Mouse (Mus musculus): ENCODE data around the gene Cfap45. TPM values are rescaled to one million over a fixed set of nuclear protein-coding genes. Genes with fewer than 3 reads are reported as not detected.
A peak's percentile ranks its signal among the peaks of the same experiment; 100 is the strongest.

Cfap45 gene
- polyA plus RNA-seq, 1 experiment, result 2.9 TPM

- peak overlapping the region; percentile 42 for H3K4me3 ChIP-seq (ENCODE audit: insufficient read depth, low read length)
- TF ChIP-seq CTCF (IDR thresholded peaks at IDR 0.05; ENCODE audit: borderline replicate concordance, insufficient read depth, low read length), result peak; percentile 55
- peak; percentile 42 for TF ChIP-seq POLR2A (IDR thresholded peaks at IDR 0.05; ENCODE audit: low read depth, low read length)
- H3K4me1 ChIP-seq (ENCODE audit: control insufficient read depth, insufficient read depth, low read length), result no peaks in the 10 kb centered on the region
- H3K27ac ChIP-seq (ENCODE audit: insufficient read depth, low read length), result no peak overlapping the region
These were observed 42.3 kb downstream of the Cfap45 start for GRCm38 (mm10) chr1:172562641-172563464.

DNA sequence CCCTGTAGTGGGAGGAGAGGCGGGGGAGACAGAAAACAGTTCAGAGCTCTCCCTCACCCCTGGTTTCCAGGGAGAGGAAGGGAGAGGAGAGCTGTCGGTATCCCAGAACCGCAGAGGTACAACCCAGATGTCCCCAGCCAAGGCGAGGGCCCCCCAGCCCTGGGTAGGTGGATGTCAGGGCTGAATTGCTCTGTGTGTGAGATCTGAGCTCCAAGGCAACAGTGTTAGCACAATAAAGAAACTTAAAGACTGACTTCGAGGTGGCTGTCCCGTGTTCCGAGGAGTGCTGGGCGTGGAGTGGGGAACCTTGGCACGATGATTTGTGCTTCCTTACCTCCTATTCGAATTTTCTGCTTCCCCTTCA is 42.8 kb downstream of the Cfap45 start:
- TF ChIP-seq POLR2A (IDR thresholded peaks at IDR 0.05; ENCODE audit: low read depth, low read length) (no peak), CTCF (IDR thresholded peaks at IDR 0.05; ENCODE audit: borderline replicate concordance, insufficient read depth, low read length) (no peak)
- Histone ChIP-seq H3K4me1 (ENCODE audit: control insufficient read depth, insufficient read depth, low read length) (no peaks in the 10 kb centered on the region), H3K4me3 (ENCODE audit: insufficient read depth, low read length) (peak overlapping the region; percentile 42), H3K27ac (ENCODE audit: insufficient read depth, low read length) (no peak overlapping the region)

GRCm38 (mm10) chr1:172566131-172566530 is 45.5 kb downstream of the Cfap45 start:
- H3K4me3 ChIP-seq (ENCODE audit: insufficient read depth, low read length), result no peak overlapping the region
- no peak for TF ChIP-seq POLR2A (IDR thresholded peaks at IDR 0.05; ENCODE audit: low read depth, low read length)
- H3K27ac ChIP-seq (ENCODE audit: insufficient read depth, low read length), result no peak overlapping the region
- H3K4me1 ChIP-seq (ENCODE audit: control insufficient read depth, insufficient read depth, low read length), result no peaks in the 10 kb centered on the region

DNA sequence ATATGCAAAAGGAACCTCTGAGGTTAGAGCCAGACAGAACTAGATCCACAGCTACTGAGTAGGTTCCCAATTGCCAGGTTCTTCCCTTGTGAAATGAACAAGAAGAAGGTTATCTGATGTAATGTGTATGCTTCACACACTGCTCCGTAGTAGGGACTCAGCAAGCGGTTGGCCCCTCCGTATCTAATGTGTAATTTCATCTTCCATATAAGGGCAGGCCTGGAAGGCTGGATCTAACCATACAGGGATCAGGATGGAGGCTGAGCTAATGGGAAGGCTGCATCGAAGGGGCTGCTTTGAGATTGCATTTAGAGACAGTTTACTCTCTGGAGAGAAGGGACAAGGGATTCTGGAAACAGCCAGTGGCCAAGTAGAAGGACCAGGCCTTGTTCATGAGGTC is 47.2 kb downstream of the Cfap45 start:
- no peak overlapping the region for H3K4me3 ChIP-seq (ENCODE audit: insufficient read depth, low read length)
- no peak overlapping the region for H3K27ac ChIP-seq (ENCODE audit: insufficient read depth, low read length)
- no peaks in the 10 kb centered on the region for H3K4me1 ChIP-seq (ENCODE audit: control insufficient read depth, insufficient read depth, low read length)
- TF ChIP-seq POLR2A (IDR thresholded peaks at IDR 0.05; ENCODE audit: low read depth, low read length), result no peak
- TF ChIP-seq CTCF (IDR thresholded peaks at IDR 0.05; ENCODE audit: borderline replicate concordance, insufficient read depth, low read length), result no peak

DNA sequence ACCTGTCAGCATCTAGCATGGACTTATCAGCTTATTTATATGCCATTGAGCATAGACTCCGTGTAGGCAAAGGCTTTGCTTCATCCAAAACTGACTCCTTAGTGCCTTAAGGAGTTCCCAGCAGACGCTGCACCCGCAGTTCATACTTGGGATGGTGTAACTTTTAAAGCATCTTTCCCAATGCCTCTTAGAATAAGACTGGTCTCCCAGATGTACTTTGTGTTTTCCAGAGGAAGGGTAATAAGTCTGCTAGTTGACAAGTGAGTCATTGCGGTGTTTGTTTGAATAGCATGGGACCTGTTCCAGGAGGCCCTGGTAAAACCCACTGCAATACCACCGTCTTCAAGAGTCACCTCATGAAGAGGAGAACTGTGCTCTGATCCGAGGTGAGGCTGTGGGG is 59.5 kb downstream of the Cfap45 start:
- no peak for TF ChIP-seq CTCF (IDR thresholded peaks at IDR 0.05; ENCODE audit: borderline replicate concordance, insufficient read depth, low read length)
- TF ChIP-seq POLR2A (IDR thresholded peaks at IDR 0.05; ENCODE audit: low read depth, low read length), result no peak
- Histone ChIP-seq H3K4me1 (ENCODE audit: control insufficient read depth, insufficient read depth, low read length) (peaks cover 10% of the 10 kb centered on the region), H3K4me3 (ENCODE audit: insufficient read depth, low read length) (no peak overlapping the region), H3K27ac (ENCODE audit: insufficient read depth, low read length) (no peak overlapping the region)

DNA sequence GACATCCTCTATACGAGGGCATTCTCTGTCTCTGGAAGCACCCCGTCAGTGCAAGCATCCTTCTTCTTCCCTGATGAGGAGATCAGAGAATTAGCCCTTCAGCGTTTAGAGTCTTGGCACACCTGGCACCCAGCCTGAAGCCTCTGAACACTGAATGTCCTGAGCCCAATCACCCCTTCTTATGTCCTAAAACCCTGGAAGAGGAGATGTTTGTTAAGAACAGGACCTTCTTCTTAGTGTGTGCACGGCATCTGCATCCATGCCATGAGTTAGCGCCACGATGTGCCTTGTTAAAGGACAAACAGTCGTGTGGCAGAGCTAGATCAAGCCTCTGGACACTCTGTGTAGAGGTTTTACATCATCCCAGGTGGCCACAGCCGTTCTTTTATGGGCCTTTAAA is 61.8 kb downstream of the Cfap45 start:
- no peak overlapping the region for H3K4me3 ChIP-seq (ENCODE audit: insufficient read depth, low read length)
- TF ChIP-seq POLR2A (IDR thresholded peaks at IDR 0.05; ENCODE audit: low read depth, low read length), result no peak
- TF ChIP-seq CTCF (IDR thresholded peaks at IDR 0.05; ENCODE audit: borderline replicate concordance, insufficient read depth, low read length), result no peak
- H3K27ac ChIP-seq (ENCODE audit: insufficient read depth, low read length), result no peak overlapping the region
- peaks cover 10% of the 10 kb centered on the region for H3K4me1 ChIP-seq (ENCODE audit: control insufficient read depth, insufficient read depth, low read length)

- H3K4me1 ChIP-seq (ENCODE audit: control insufficient read depth, insufficient read depth, low read length), result peaks cover 10% of the 10 kb centered on the region
- no peak overlapping the region for H3K27ac ChIP-seq (ENCODE audit: insufficient read depth, low read length)
- TF ChIP-seq POLR2A (IDR thresholded peaks at IDR 0.05; ENCODE audit: low read depth, low read length), result no peak
- TF ChIP-seq CTCF (IDR thresholded peaks at IDR 0.05; ENCODE audit: borderline replicate concordance, insufficient read depth, low read length), result no peak
- no peak overlapping the region for H3K4me3 ChIP-seq (ENCODE audit: insufficient read depth, low read length)
These were observed 63.7 kb downstream of the Cfap45 start for GRCm38 (mm10) chr1:172584271-172584670.

GRCm38 (mm10) chr1:172585026-172585425 is 64.4 kb downstream of the Cfap45 start:
- Histone ChIP-seq H3K27ac (ENCODE audit: insufficient read depth, low read length) (no peak overlapping the region), H3K4me1 (ENCODE audit: control insufficient read depth, insufficient read depth, low read length) (peaks cover 10% of the 10 kb centered on the region), H3K4me3 (ENCODE audit: insufficient read depth, low read length) (no peak overlapping the region)
- TF ChIP-seq CTCF (IDR thresholded peaks at IDR 0.05; ENCODE audit: borderline replicate concordance, insufficient read depth, low read length) (no peak), POLR2A (IDR thresholded peaks at IDR 0.05; ENCODE audit: low read depth, low read length) (no peak)

GRCm38 (mm10) chr1:172585612-172586567 is 65.3 kb downstream of the Cfap45 start:
- no peak overlapping the region for H3K27ac ChIP-seq (ENCODE audit: insufficient read depth, low read length)
- peaks cover 7% of the 10 kb centered on the region for H3K4me1 ChIP-seq (ENCODE audit: control insufficient read depth, insufficient read depth, low read length)
- TF ChIP-seq POLR2A (IDR thresholded peaks at IDR 0.05; ENCODE audit: low read depth, low read length), result no peak
- no peak overlapping the region for H3K4me3 ChIP-seq (ENCODE audit: insufficient read depth, low read length)

DNA sequence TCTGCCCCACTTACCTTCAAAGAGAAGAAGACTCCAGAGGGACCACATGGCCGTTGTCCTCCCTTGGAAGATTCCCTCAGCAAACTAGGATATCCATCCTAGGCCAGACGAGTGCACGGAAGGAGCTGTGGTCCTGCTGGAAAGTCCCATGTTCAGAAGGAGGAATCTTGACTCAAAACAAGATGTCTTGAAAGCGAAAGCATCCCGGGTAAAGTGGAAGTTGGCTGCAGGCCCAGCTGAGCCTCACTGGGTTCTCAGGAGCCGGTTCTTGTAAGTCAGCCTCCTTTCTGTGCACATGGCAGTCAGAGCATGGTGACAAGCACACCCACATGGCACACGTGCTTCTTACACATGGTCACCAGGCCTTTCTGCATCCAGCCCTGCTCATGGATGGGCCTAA is 69.8 kb downstream of the Cfap45 start, which contains the start of gene Slamf8:
Gene Slamf8 (minus strand): TSS at position 184 of the 400 bp plus-strand sequence.
- no peaks in the 10 kb centered on the region for H3K4me1 ChIP-seq (ENCODE audit: control insufficient read depth, insufficient read depth, low read length)
- TF ChIP-seq POLR2A (IDR thresholded peaks at IDR 0.05; ENCODE audit: low read depth, low read length) (no peak), CTCF (IDR thresholded peaks at IDR 0.05; ENCODE audit: borderline replicate concordance, insufficient read depth, low read length) (no peak)
- no peak within 1 kb of the TSS for H3K4me3 ChIP-seq (ENCODE audit: insufficient read depth, low read length)
- no peak within 1 kb of the TSS for H3K27ac ChIP-seq (ENCODE audit: insufficient read depth, low read length)

All from embryonic fibroblast, embryonic 13.5 days (primary cell).